Mouse (Mus musculus): ENCODE measurements around the gene Krt32. TPM values are rescaled to one million over a fixed set of nuclear protein-coding genes. Genes with fewer than 3 reads are reported as not detected.

Gene Krt32
- polyA plus RNA-seq, 1 experiment from 2014 or later: not detected

- 66% methylated on average over 4 of the region's 4 CpGs for WGBS (ENCODE audit: insufficient replicate concordance)
Measured at GRCm38 (mm10) chr11:100100391-100100790, 12.4 kb upstream of the Krt32 start.

DNA sequence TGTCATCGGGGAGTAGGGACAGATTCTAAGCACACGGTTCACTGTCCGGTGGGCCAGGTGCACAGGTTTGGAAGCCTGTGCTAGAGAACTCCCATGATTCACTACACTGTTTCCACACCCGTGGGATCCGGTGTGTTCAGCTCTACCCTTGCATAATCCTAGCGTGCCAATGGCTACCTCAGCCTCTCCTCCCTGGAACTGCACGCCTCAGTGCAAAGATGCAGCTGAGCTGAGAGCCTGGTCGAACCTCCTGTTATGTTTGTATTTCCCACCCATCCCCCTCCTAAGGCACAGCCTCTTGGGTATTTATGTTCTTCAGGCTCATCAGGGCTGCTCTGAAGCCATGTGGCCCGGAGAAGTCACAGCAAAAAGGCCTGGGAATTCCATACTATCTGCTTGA, 9.8 kb upstream of the Krt32 start:
- H3K4me2 ChIP-seq: no peak overlapping the region
- H3K4me3 ChIP-seq (replicated peaks): no peak overlapping the region
- DNase-seq (no peak), ATAC-seq (ENCODE audit: low read depth) (no peak)
- no peaks in the 10 kb centered on the region for H3K27me3 ChIP-seq
- H3K36me3 ChIP-seq: no peaks in the 10 kb centered on the region
- WGBS (ENCODE audit: insufficient replicate concordance): 70% methylated on average over 9 of the region's 9 CpGs
- H3K4me1 ChIP-seq (replicated peaks): no peaks in the 10 kb centered on the region
- no peak overlapping the region for H3K27ac ChIP-seq
- H3K9me3 ChIP-seq (replicated peaks): no peaks in the 10 kb centered on the region
- H3K9ac ChIP-seq: no peak overlapping the region

More at GRCm38 (mm10) chr11:100100391-100100790, 12.4 kb upstream of the Krt32 start:
- H3K36me3 ChIP-seq: no peaks in the 10 kb centered on the region
- no peak for ATAC-seq (ENCODE audit: low read depth)
- H3K4me3 ChIP-seq (replicated peaks): no peak overlapping the region
- no peak overlapping the region for H3K4me2 ChIP-seq
- no peaks in the 10 kb centered on the region for H3K9me3 ChIP-seq (replicated peaks)
- H3K27ac ChIP-seq: no peak overlapping the region
- H3K4me1 ChIP-seq (replicated peaks): no peaks in the 10 kb centered on the region
- no peak overlapping the region for H3K9ac ChIP-seq
- no peak for DNase-seq
- H3K27me3 ChIP-seq: no peaks in the 10 kb centered on the region

GRCm38 (mm10) chr11:100096141-100096540, 8.1 kb upstream of the Krt32 start, which contains the start of gene Krt35:
Gene Krt35 (minus strand): TSS chr11:100096241.
- no peak within 1 kb of the TSS for H3K27ac ChIP-seq
- WGBS (ENCODE audit: insufficient replicate concordance): 78% methylated on average over 9 of the region's 9 CpGs
- no peak for ATAC-seq (ENCODE audit: low read depth)
- H3K4me2 ChIP-seq: no peak within 1 kb of the TSS
- H3K36me3 ChIP-seq: no peaks in the 10 kb centered on the region
- H3K9me3 ChIP-seq (replicated peaks): no peaks in the 10 kb centered on the region
- no peaks in the 10 kb centered on the region for H3K27me3 ChIP-seq
- H3K9ac ChIP-seq: no peak within 1 kb of the TSS
- no peak within 1 kb of the TSS for H3K4me3 ChIP-seq (replicated peaks)
- H3K4me1 ChIP-seq (replicated peaks): no peaks in the 10 kb centered on the region
- no peak for DNase-seq

DNA sequence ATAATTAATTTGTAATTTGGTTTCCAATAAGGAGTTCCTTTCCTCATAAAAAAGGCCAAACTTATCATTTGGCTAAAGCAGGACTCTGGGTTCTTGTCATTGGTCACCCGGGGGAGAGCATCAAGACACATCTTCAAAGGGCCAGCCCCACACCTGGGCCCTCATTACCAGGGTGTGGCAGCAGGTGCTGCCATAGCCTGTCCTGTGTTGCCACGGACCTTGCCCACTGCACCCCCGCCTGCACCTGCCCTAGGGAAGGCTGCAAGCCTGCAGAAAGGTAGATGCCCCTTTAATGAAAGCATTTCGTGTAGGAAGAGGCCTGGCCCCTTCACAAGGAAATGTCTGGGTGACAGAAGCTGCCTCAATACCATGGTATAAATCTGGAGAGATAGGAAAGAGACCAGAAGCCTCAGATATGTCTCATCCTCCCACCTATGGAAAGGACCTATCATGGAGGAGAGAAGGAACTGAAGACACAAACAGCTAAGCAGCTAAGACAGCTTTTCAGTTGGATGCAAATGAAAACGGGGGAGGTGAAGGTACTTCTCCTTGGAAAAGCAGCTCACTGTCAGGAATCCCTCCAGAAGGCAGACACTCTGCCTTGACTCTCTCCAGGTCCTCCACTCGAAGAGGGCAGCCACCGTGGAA, 476 bp upstream of the Krt32 start:
- no peak overlapping the region for H3K27ac ChIP-seq
- H3K4me3 ChIP-seq (replicated peaks): no peak overlapping the region
- no peak for ATAC-seq (ENCODE audit: low read depth)
- H3K4me1 ChIP-seq (replicated peaks): no peaks in the 10 kb centered on the region
- no peaks in the 10 kb centered on the region for H3K36me3 ChIP-seq
- no peak overlapping the region for H3K4me2 ChIP-seq
- WGBS (ENCODE audit: insufficient replicate concordance): 41% methylated on average over 7 of the region's 7 CpGs
- H3K9ac ChIP-seq: no peak overlapping the region
- DNase-seq: no peak
- no peaks in the 10 kb centered on the region for H3K9me3 ChIP-seq (replicated peaks)
- H3K27me3 ChIP-seq: no peaks in the 10 kb centered on the region

- Histone ChIP-seq H3K27ac (no peak overlapping the region), H3K27me3 (no peaks in the 10 kb centered on the region), H3K4me1 (replicated peaks) (no peaks in the 10 kb centered on the region), H3K9ac (no peak overlapping the region), H3K9me3 (replicated peaks) (no peaks in the 10 kb centered on the region), H3K36me3 (no peaks in the 10 kb centered on the region), H3K4me3 (replicated peaks) (no peak overlapping the region), H3K4me2 (no peak overlapping the region)
- no peak for ATAC-seq (ENCODE audit: low read depth)
- no peak for DNase-seq
- WGBS (ENCODE audit: insufficient replicate concordance): 30% methylated on average over 1 of the region's 1 CpGs
Measured at GRCm38 (mm10) chr11:100073873-100074272, 14.2 kb downstream of the Krt32 start.

DNA sequence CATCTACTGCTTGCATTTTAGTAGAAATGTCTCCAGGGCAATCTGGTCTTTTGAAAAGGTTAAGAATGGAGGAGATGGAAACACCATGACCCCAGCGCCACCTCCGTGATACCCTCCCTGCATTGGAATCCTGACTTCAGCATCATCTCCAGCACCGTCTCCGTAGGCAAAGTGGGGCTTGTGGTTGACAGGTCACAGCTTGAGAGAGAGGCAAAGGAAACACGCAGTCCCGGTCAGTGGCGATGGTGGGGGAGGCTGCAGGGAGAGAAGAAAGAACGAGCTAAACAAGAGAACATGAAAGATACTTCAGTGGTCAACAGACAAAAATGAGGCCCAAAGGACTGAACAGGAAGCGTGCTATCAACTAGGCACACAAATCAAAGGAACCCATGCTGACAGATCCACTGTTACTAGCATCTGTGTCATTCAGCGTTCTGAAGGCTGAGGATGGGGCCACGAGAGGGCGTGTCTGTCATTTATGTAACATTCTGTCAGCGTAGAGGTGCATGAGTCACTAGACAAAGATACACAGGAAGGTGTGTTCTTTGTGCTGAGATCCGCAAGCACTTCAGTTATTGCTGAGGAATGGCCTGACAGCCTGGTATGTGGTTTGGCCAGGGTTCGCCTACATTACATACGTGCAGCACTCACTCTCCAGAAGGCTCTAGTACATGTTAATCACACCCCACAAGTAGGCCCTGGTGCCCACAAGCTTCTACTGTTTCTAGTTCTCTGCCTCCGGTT, 20.6 kb downstream of the Krt32 start:
- no peak for DNase-seq
- H3K4me2 ChIP-seq: no peak overlapping the region
- H3K36me3 ChIP-seq: no peaks in the 10 kb centered on the region
- WGBS (ENCODE audit: insufficient replicate concordance): 65% methylated on average over 17 of the region's 17 CpGs
- H3K4me3 ChIP-seq (replicated peaks): no peak overlapping the region
- H3K27me3 ChIP-seq: no peaks in the 10 kb centered on the region
- H3K9me3 ChIP-seq (replicated peaks): no peaks in the 10 kb centered on the region
- no peak overlapping the region for H3K27ac ChIP-seq
- no peaks in the 10 kb centered on the region for H3K4me1 ChIP-seq (replicated peaks)
- no peak for ATAC-seq (ENCODE audit: low read depth)
- no peak overlapping the region for H3K9ac ChIP-seq

DNA sequence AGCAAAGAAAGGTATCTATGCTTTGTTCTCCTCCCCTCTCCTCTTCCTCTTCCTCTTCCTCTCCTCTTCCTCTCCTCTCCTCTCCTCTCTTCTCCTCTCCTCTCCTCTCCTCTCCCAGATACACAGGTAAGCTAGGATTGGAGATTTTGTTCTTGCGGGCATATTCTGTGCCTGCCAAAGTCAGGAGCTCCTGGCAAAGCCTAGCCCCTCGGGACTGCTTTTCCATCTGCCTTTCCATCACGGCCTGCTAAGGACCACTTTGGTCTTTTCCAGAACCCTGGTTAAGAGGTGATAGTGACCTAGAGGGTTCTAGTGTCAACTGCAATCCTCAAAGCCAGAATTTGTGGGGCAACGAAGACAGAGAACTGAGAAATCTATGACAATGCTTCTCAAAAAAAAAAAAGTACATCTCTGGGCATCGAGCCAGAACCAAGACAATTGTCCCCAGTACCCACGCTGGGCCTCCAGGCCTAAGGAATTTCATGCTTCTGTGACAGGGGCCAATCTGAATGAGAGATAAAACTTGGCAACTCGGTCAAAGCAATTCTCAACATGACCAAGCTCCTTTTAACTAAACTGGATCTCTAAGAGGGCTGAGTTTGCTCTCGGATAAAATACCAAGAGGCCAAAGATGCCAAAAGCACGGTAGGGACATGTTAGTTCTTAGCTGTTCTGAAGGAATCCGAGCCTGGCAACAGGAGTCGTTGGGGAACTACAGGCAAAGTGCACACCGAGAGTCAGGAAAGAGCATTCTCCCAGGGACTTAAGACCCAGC, 21.6 kb downstream of the Krt32 start:
- Histone ChIP-seq H3K4me1 (replicated peaks) (no peaks in the 10 kb centered on the region), H3K27ac (no peak overlapping the region), H3K36me3 (no peaks in the 10 kb centered on the region), H3K9me3 (replicated peaks) (no peaks in the 10 kb centered on the region), H3K9ac (no peak overlapping the region), H3K4me3 (replicated peaks) (no peak overlapping the region), H3K27me3 (no peaks in the 10 kb centered on the region), H3K4me2 (no peak overlapping the region)
- DNase-seq (no peak), ATAC-seq (ENCODE audit: low read depth) (no peak)
- WGBS (ENCODE audit: insufficient replicate concordance): 64% methylated on average over 12 of the region's 12 CpGs

- no peaks in the 10 kb centered on the region for H3K36me3 ChIP-seq
- no peak overlapping the region for H3K4me3 ChIP-seq (replicated peaks)
- H3K9me3 ChIP-seq (replicated peaks): no peaks in the 10 kb centered on the region
- no peaks in the 10 kb centered on the region for H3K27me3 ChIP-seq
- H3K27ac ChIP-seq: no peak overlapping the region
- ATAC-seq (ENCODE audit: low read depth) (no peak), DNase-seq (no peak)
- 64% methylated on average over 8 of the region's 8 CpGs for WGBS (ENCODE audit: insufficient replicate concordance)
- H3K4me2 ChIP-seq: no peak overlapping the region
- H3K4me1 ChIP-seq (replicated peaks): no peaks in the 10 kb centered on the region
- no peak overlapping the region for H3K9ac ChIP-seq
Measured at GRCm38 (mm10) chr11:100058875-100059274, 29.2 kb downstream of the Krt32 start.

DNA sequence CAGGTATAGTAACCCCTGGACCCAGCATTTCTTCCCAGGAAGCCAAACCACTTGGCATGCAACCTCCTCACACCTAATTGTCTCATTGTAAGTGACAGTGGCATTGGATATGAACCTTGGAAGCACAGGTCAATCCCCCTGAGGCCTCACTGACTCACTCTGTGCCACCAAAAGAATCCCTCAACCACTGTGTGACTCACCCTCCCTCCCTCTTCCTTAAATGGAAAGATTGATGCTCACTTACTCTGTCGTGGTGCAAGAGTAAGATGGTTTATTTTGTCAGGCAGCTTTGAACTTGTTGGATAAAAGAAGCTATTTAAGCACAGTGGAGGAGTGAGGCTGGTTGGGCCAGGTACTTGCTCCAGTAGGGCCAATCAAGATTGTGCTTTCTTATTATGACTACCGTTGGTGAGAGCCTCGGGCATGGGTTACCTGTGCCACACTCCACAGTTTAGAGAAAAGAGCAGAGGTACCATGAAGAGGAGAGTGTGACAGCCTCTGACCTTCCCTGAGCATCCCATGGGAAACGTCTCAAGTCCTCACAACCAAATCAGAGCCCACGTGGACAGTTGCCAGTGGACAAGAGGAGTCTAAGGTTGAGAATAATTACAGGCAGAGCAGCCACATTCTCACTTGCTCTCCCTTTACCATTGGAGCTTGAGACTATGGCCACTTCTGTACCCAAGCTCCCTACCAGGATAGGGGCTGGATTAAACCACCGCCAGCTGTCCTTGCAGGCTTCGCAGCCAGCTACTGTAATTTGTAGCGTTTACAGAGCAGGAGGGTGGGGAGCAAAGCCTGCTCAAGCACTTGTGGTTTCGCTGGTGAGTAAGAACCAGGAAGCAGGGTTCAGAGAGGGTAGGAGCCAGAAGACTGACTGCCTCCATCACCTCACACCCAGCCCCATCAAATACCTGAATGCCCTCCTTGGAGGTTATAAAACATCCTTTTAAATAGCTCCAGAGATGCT, 32.1 kb downstream of the Krt32 start:
- Histone ChIP-seq H3K9me3 (replicated peaks) (no peaks in the 10 kb centered on the region), H3K9ac (no peak overlapping the region), H3K36me3 (no peaks in the 10 kb centered on the region), H3K4me1 (replicated peaks) (no peaks in the 10 kb centered on the region), H3K4me2 (no peak overlapping the region), H3K4me3 (replicated peaks) (no peak overlapping the region), H3K27ac (no peak overlapping the region), H3K27me3 (no peaks in the 10 kb centered on the region)
- no peak for DNase-seq
- ATAC-seq (ENCODE audit: low read depth): no peak
- WGBS (ENCODE audit: insufficient replicate concordance): 56% methylated on average over 9 of the region's 9 CpGs

GRCm38 (mm10) chr11:100050451-100050850, 37.6 kb downstream of the Krt32 start, which contains the start of gene Krt31:
Gene Krt31 (minus strand): TSS chr11:100050551.
- no peak within 1 kb of the TSS for H3K27ac ChIP-seq
- H3K4me3 ChIP-seq (replicated peaks): no peak within 1 kb of the TSS
- H3K27me3 ChIP-seq: no peaks in the 10 kb centered on the region
- WGBS (ENCODE audit: insufficient replicate concordance): 56% methylated on average over 3 of the region's 3 CpGs
- no peak within 1 kb of the TSS for H3K4me2 ChIP-seq
- ATAC-seq (ENCODE audit: low read depth) (no peak), DNase-seq (no peak)
- H3K4me1 ChIP-seq (replicated peaks): no peaks in the 10 kb centered on the region
- H3K9ac ChIP-seq: no peak within 1 kb of the TSS
- no peaks in the 10 kb centered on the region; the same call in 1 of the 2 replicates for H3K9me3 ChIP-seq (replicated peaks)
- no peaks in the 10 kb centered on the region for H3K36me3 ChIP-seq
